Mouse (Mus musculus): Measurements from ENCODE around the gene Zscan2.

- TF ChIP-seq POLR2A (IDR thresholded peaks at IDR 0.05; ENCODE audit: low read depth, low read length) (no peak), CTCF (conservative IDR thresholded peaks at IDR 0.05 in 1 of 2, IDR thresholded peaks at IDR 0.05 in 1 of 2; ENCODE audit: low read depth in 2 of 2, low read length in 2 of 2) (no peak), TBP (conservative IDR thresholded peaks at IDR 0.05; ENCODE audit: low read depth, low read length) (no peak), MAFK (IDR thresholded peaks at IDR 0.05; ENCODE audit: insufficient replicate concordance, low read length) (no peak), ZMIZ1 (IDR thresholded peaks at IDR 0.05; ENCODE audit: low read depth, low read length) (no peak), ZNF384 (IDR thresholded peaks at IDR 0.05; ENCODE audit: low read depth, low read length) (no peak), ZC3H11A (IDR thresholded peaks at IDR 0.05; ENCODE audit: low read depth, low read length) (no peak), EP300 (IDR thresholded peaks at IDR 0.05; ENCODE audit: low read length) (no peak), ELF1 (IDR thresholded peaks at IDR 0.05; ENCODE audit: low read depth, low read length) (no peak), TCF12 (IDR thresholded peaks at IDR 0.05; ENCODE audit: low read depth, low read length) (no peak), KAT2A (IDR thresholded peaks at IDR 0.05; ENCODE audit: insufficient replicate concordance, low read length) (no peak), POLR2AphosphoS2 (IDR thresholded peaks at IDR 0.05; ENCODE audit: low read depth, low read length) (no peak), HCFC1 (IDR thresholded peaks at IDR 0.05; ENCODE audit: low read depth, low read length) (no peak), MAX (IDR thresholded peaks at IDR 0.05; ENCODE audit: low read length) (no peak)
Observed at GRCm38 (mm10) chr7:80893086-80893752, 32.5 kb downstream of the Zscan2 start.

Measured in CH12.LX (cell line).